Mouse (Mus musculus): Measurements from ENCODE around the gene Il16.
A peak's percentile ranks its signal among the peaks of the same experiment; 100 is the strongest.

Gene Il16

DNA sequence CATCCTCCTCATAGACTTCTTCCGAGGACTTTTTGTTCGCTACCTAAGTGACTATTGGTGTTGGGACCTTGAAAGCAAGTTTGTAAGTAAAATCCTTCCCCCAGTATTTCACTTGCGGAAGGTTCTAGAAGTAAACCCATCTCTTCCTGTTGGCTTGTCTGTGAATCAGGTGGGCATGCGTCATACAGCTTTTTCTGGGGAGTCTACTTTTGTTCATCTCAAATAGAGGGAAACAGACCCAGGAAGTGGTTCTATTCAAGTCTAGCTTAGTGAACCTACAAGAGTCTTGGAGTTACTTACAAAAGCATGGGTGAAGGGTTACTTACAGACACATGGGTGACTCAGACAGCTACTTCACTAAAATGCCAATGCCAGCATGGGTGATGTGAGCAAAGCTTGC lies 135.6 kb downstream of the Il16 start:
- no peak for DNase-seq (ENCODE audit: low read depth, low spot score)

DNA sequence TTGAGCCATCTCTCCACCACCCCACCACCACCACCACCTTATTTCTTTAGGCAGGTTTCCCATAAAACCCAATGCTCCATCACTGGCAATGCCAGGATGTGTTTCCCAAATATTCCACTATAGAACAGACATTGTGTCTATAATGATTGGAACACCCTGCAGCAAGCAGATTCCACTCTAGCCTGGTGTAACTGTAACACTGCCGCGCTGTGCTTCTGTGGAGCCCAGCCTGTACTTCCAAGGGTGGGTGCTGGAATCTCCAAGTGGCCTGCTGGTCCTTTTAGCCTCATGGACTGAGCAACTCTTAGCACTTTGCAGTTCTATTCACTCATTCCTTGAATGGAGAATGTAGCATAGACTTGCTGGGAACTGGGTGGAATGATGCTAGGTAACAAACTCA lies 138.7 kb downstream of the Il16 start:
- DNase-seq (ENCODE audit: low read depth, low spot score) = no peak

DNA sequence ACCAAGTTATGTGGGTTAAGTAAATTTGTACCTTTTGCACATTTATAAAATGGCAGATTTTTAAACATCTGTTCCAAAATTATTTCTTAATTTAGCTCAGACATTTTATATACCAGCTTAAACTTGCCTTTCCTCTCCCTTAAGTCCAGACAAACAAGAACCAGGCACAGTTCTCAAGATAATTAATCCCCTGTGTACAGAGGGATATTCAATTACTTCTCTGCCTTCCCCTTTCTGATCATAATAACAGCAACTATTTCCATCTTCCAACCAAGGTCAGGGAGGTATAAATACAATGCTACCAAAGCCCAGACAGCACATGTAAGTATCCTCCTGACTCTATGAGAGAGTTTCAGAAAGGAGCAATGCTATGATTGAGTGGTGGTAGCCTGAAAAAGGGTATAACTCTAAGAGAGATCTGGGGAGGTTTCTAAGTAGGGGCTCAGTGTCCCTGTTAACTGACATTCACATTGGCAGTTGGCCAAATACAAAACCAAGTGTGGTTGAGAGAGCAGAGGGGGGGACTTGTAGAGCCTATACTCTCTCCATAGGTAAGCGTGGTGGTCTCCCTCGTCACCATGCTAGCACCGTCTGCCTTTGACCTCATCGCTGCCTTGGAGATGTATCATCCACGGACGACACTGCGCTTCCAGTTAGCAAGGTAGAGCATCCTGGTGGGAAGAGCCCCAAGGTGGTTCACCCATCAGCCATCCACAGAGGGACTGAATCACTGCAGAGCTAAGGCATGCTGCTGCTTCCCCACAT lies 141.2 kb downstream of the Il16 start:
- no peak for DNase-seq (ENCODE audit: low read depth, low spot score)

DNA sequence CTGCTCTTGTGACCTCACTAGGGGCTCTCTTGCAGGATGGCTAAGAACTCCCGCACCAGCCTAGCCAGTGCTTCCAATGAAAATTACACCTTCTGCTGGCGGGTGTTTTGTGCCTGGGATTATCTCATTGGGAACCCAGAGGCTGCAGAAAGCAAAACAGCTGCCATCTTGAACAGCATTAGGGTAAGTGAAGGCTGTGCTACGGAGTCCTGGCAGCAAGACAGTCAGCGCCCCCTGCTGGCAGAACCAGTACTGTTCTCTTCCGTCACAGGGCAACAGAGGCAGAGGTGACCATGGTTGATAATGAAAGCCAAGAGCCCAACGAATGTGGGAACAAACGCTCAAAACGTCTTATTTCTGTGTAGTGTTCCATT lies 145.6 kb downstream of the Il16 start:
- DNase-seq (ENCODE audit: low read depth, low spot score) = peak; percentile 13

DNA sequence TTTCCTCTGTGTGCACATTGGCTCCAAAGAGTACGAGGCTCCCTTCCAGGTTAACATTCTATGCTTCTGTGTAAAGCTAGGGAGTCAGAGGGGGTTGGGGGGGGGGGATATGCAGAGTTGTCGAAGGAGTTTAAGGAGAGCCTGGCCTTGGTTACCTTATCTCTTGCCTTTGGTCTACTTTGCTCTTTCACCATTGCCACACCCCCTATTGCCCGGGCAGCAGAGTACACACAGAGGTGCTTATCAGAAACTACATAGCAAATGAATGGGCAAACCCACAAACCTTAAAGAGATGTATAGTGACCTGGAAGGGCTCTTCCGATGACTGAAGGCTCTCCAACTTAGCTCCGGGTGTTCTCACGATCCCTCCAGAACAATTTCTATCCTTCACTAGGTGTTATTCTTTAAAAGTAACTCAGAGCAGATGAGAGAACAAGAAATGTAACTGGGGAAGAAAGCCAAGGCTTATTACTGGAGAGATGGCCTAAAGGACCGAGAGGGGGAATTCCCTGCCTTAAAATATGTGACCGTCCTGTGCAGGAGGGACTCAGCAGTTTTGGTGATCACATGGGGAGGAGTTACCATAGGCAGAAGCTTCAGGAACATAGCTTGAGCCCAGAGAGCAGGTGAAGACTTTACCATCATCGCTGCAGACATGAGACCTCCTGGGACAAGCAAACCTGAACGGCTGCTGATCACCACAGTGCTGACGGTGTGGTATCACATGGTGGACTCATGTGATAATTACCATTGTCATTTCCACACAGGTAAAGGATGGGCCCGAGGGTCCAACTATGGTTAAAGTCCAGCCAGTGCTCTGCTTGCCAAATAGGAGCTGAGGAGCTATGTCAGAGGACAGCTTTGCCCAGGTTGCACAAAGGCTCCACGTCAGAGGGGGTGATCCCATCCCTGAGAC lies 146.3 kb downstream of the Il16 start:
- DNase-seq (ENCODE audit: low read depth, low spot score) = no peak

DNA sequence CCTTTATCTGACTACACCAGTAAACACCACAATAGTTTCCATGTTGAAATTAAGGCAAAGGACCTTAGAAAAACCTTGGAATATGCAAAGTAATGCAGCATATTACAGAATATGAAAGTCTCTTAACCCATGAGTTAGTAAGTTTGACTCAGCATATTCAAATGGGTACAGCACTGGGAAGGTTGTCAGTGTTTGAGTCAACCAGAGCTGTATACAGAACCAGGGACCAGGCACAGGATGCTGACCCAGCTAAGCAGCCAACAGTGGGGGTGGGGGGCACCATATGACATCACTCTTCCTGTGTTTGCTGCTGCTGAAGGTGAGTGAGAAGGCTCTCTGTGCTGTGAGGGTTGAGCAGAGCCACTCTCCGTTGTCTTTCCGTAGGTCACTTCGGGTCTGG lies 148.5 kb downstream of the Il16 start:
- no peak for DNase-seq (ENCODE audit: low read depth, low spot score)

DNA sequence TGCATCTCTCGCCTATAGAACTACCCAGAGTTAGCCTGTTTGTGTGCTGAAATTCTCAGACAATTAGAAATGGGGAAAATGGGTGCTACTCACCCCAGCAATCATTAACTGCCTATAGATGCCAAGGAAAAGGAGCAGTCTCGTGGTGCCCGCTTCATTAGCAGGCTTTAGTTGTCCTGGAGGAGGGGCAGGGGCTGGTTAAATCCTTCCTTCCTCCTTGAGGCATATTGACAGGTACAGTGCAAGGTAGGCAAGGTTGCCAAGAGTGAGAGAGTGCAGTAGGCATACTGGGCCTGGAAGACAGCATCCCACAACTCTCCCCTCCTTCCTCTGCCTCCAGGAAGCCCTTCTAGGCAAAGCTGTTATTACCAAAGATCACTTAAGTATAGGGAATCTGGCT lies 151.5 kb downstream of the Il16 start:
- no peak for DNase-seq (ENCODE audit: low read depth, low spot score)
